Mouse (Mus musculus) retina, adult 2 months (tissue): Measurements from ENCODE around the gene Naip1.
"Not testable (repeated sequence)": the region's sequence is repeated elsewhere in the genome, so short reads cannot be mapped to it uniquely, and the experiment has no call there.

Source experiments
- DNase-seq: peaks from one replicate; pipeline ENCODE4 v3.0.0-alpha.2; 2012; ENCODE audit warnings: low read depth, low spot score

Naip1 gene

GRCm38 (mm10) chr13:100452415-100453127 is at the start of gene Naip1:
Gene Naip1 (minus strand): TSS chr13:100452869.
- DNase-seq: not testable (repeated sequence)

- not testable (repeated sequence) for DNase-seq
These were observed 47.0 kb upstream of the Naip1 start for GRCm38 (mm10) chr13:100499625-100500024.

GRCm38 (mm10) chr13:100495337-100495736 is 42.7 kb upstream of the Naip1 start:
- no peak for DNase-seq

GRCm38 (mm10) chr13:100494370-100494769 is 41.7 kb upstream of the Naip1 start:
- not testable (repeated sequence) for DNase-seq

- no peak for DNase-seq
These were observed 40.6 kb upstream of the Naip1 start for GRCm38 (mm10) chr13:100493313-100493712.

GRCm38 (mm10) chr13:100492061-100492787 is 39.6 kb upstream of the Naip1 start, which contains the start of gene Gtf2h2:
Gene Gtf2h2 (minus strand): TSS chr13:100492579.
- DNase-seq: peak; percentile 74

GRCm38 (mm10) chr13:100491623-100492022 is 39.0 kb upstream of the Naip1 start:
- DNase-seq: no peak

- no peak for DNase-seq
These were observed 37.8 kb upstream of the Naip1 start for GRCm38 (mm10) chr13:100490424-100490823.

GRCm38 (mm10) chr13:100483610-100484009 is 30.9 kb upstream of the Naip1 start:
- no peak for DNase-seq

- no peak for DNase-seq
These were observed 11.0 kb upstream of the Naip1 start for GRCm38 (mm10) chr13:100463527-100464222.

GRCm38 (mm10) chr13:100461336-100461735 is 8.7 kb upstream of the Naip1 start:
- DNase-seq: no peak

- no peak for DNase-seq
These were observed 3.2 kb downstream of the Naip1 start for GRCm38 (mm10) chr13:100449495-100449894.

GRCm38 (mm10) chr13:100440116-100440515 is 12.6 kb downstream of the Naip1 start:
- no peak for DNase-seq

- DNase-seq: no peak
These were observed 14.0 kb downstream of the Naip1 start for GRCm38 (mm10) chr13:100438701-100439100.

GRCm38 (mm10) chr13:100437322-100437825 is 15.3 kb downstream of the Naip1 start:
- no peak for DNase-seq

GRCm38 (mm10) chr13:100436556-100437163 is 16.0 kb downstream of the Naip1 start:
- not testable (repeated sequence) for DNase-seq

- DNase-seq: not testable (repeated sequence)
These were observed 32.7 kb downstream of the Naip1 start for GRCm38 (mm10) chr13:100419958-100420357.

GRCm38 (mm10) chr13:100414428-100414827 is 38.2 kb downstream of the Naip1 start:
- no peak for DNase-seq

GRCm38 (mm10) chr13:100409825-100410224 is 42.8 kb downstream of the Naip1 start:
- no peak for DNase-seq

GRCm38 (mm10) chr13:100409181-100409580 is 43.5 kb downstream of the Naip1 start:
- DNase-seq: no peak

- DNase-seq: no peak
These were observed 44.4 kb downstream of the Naip1 start for GRCm38 (mm10) chr13:100408242-100408641.
